Mouse (Mus musculus): Measurements from ENCODE around the gene Ppie. TPM values are rescaled to one million over a fixed set of nuclear protein-coding genes. Genes with fewer than 3 reads are reported as not detected.
"Not testable (repeated sequence)": the region's sequence is repeated elsewhere in the genome, so short reads cannot be mapped to it uniquely, and the experiment has no call there.

The Ppie gene
- polyA plus RNA-seq, 1 experiment from 2014 or later = 126 TPM

DNA sequence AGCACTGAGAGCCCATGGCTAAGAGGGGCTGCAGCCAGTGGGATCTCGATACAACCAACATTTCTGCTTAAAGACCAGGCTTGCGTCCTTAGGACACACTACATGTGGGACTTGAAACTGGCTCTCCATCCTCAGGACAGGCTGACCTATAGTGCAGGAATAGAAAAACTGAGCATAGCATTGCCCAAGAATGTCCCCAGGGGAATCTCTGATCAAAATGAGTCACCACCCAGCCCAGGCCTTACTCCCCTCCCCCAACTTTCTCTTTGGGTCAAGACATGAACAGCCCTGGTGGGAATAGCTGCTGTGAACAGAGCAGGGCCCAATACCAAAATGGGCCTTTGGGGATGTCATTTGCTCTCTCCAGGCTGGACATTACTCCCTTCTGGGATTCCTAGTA is 32.9 kb downstream of the Ppie start:
- 83% methylated on average over 2 of the region's 2 CpGs for WGBS
- Histone ChIP-seq H3K27ac (ENCODE audit: low read depth, low read length) (no peak overlapping the region), H3K9me3 (ENCODE audit: control insufficient read depth, low read length) (no peaks in the 10 kb centered on the region), H3K4me2 (no peak overlapping the region), H3K27me3 (ENCODE audit: control insufficient read depth, insufficient read depth, low read length) (peaks cover 17% of the 10 kb centered on the region), H3K4me3 (ENCODE audit: low read depth, low read length) (no peak overlapping the region), H3K36me3 (ENCODE audit: control insufficient read depth, insufficient read depth, low read length) (no peaks in the 10 kb centered on the region), H3K4me1 (ENCODE audit: control insufficient read depth, insufficient read depth, low read length) (no peaks in the 10 kb centered on the region), H3K9ac (ENCODE audit: low read length) (no peak overlapping the region)
- ATAC-seq (ENCODE audit: low FRiP score) (no peak), DNase-seq (ENCODE audit: low spot score, missing footprints) (peak; percentile 81)

- peaks cover 17% of the 10 kb centered on the region for H3K27me3 ChIP-seq (ENCODE audit: control insufficient read depth, insufficient read depth, low read length)
- not testable (repeated sequence) for H3K4me3 ChIP-seq (ENCODE audit: low read depth, low read length); H3K36me3 ChIP-seq (ENCODE audit: control insufficient read depth, insufficient read depth, low read length); H3K4me2 ChIP-seq; H3K9me3 ChIP-seq (ENCODE audit: control insufficient read depth, low read length); H3K9ac ChIP-seq (ENCODE audit: low read length); H3K4me1 ChIP-seq (ENCODE audit: control insufficient read depth, insufficient read depth, low read length); H3K27ac ChIP-seq (ENCODE audit: low read depth, low read length); ATAC-seq (ENCODE audit: low FRiP score)
- 84% methylated on average over 6 of the region's 7 CpGs for WGBS
- DNase-seq (ENCODE audit: low spot score, missing footprints) = peak; percentile 73
Observed at GRCm38 (mm10) chr4:123105929-123106328, 33.8 kb downstream of the Ppie start.

GRCm38 (mm10) chr4:123105451-123105790 is 34.3 kb downstream of the Ppie start:
- DNase-seq (ENCODE audit: low spot score, missing footprints) (peak; percentile 88), ATAC-seq (ENCODE audit: low FRiP score) (peak; percentile 55; the same call in 1 of the 2 replicates)
- Histone ChIP-seq H3K4me1 (ENCODE audit: control insufficient read depth, insufficient read depth, low read length) (no peaks in the 10 kb centered on the region), H3K4me2 (peak overlapping the region; percentile 38), H3K4me3 (ENCODE audit: low read depth, low read length) (peak overlapping the region; percentile 19), H3K9ac (ENCODE audit: low read length) (no peak overlapping the region), H3K36me3 (ENCODE audit: control insufficient read depth, insufficient read depth, low read length) (no peaks in the 10 kb centered on the region), H3K27ac (ENCODE audit: low read depth, low read length) (no peak overlapping the region), H3K27me3 (ENCODE audit: control insufficient read depth, insufficient read depth, low read length) (peaks cover 17% of the 10 kb centered on the region), H3K9me3 (ENCODE audit: control insufficient read depth, low read length) (no peaks in the 10 kb centered on the region)
- 22% methylated on average over 24 of the region's 24 CpGs for WGBS

GRCm38 (mm10) chr4:123104651-123105450 is 34.9 kb downstream of the Ppie start, which contains the start of gene Bmp8b:
Bmp8b (plus strand) TSS chr4:123105165.
- WGBS = 6% methylated on average over 74 of the region's 75 CpGs
- Histone ChIP-seq H3K27ac (ENCODE audit: low read depth, low read length) (no peak within 1 kb of the TSS), H3K27me3 (ENCODE audit: control insufficient read depth, insufficient read depth, low read length) (peaks cover 17% of the 10 kb centered on the region)

DNA sequence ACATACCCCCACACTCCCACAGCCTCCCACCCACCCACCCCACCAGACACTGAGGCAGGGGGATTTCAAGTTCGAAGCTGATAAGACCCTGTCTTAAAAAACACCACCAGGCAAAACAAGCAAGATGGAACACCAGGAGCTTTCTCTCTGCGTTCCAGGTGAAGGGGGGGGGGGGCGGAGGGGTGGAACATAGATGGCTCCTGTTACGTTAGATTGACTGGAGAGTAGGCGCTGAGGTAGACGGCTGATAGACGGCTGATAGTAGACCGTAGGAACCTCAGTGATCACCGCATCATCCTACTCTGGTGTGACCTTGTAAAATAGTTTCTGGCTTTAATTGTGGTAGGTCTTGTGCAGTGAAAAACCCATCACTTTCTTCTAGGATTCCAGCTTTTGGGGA is 45.9 kb downstream of the Ppie start:
- Histone ChIP-seq H3K27ac (ENCODE audit: low read depth, low read length) (no peak overlapping the region), H3K4me2 (no peak overlapping the region), H3K4me3 (ENCODE audit: low read depth, low read length) (no peak overlapping the region), H3K4me1 (ENCODE audit: control insufficient read depth, insufficient read depth, low read length) (no peaks in the 10 kb centered on the region), H3K27me3 (ENCODE audit: control insufficient read depth, insufficient read depth, low read length) (no peaks in the 10 kb centered on the region), H3K9ac (ENCODE audit: low read length) (no peak overlapping the region), H3K36me3 (ENCODE audit: control insufficient read depth, insufficient read depth, low read length) (no peaks in the 10 kb centered on the region), H3K9me3 (ENCODE audit: control insufficient read depth, low read length) (no peaks in the 10 kb centered on the region)
- ATAC-seq (ENCODE audit: low FRiP score) (no peak), DNase-seq (ENCODE audit: low spot score, missing footprints) (no peak)
- 71% methylated on average over 9 of the region's 9 CpGs for WGBS

More at GRCm38 (mm10) chr4:123104651-123105450, 34.9 kb downstream of the Ppie start, which contains the start of gene Bmp8b:
- no peak within 1 kb of the TSS for H3K9ac ChIP-seq (ENCODE audit: low read length)
- peak; percentile 88 for DNase-seq (ENCODE audit: low spot score, missing footprints)
- H3K36me3 ChIP-seq (ENCODE audit: control insufficient read depth, insufficient read depth, low read length) = no peaks in the 10 kb centered on the region
- no peaks in the 10 kb centered on the region for H3K9me3 ChIP-seq (ENCODE audit: control insufficient read depth, low read length)
- H3K4me2 ChIP-seq = peak within 1 kb of the TSS; percentile 38
- H3K4me3 ChIP-seq (ENCODE audit: low read depth, low read length) = peak within 1 kb of the TSS; percentile 19
- H3K4me1 ChIP-seq (ENCODE audit: control insufficient read depth, insufficient read depth, low read length) = no peaks in the 10 kb centered on the region
- peak; percentile 58; the same call in 1 of the 2 replicates for ATAC-seq (ENCODE audit: low FRiP score)

GRCm38 (mm10) chr4:123093064-123093776 is 46.5 kb downstream of the Ppie start:
- 66% methylated on average over 17 of the region's 17 CpGs for WGBS
- H3K4me2 ChIP-seq = no peak overlapping the region

GRCm38 (mm10) chr4:123092621-123093020 is 47.1 kb downstream of the Ppie start:
- DNase-seq (ENCODE audit: low spot score, missing footprints) (no peak), ATAC-seq (ENCODE audit: low FRiP score) (no peak)
- Histone ChIP-seq H3K36me3 (ENCODE audit: control insufficient read depth, insufficient read depth, low read length) (no peaks in the 10 kb centered on the region), H3K4me2 (no peak overlapping the region), H3K4me3 (ENCODE audit: low read depth, low read length) (no peak overlapping the region), H3K27ac (ENCODE audit: low read depth, low read length) (no peak overlapping the region), H3K9ac (ENCODE audit: low read length) (no peak overlapping the region), H3K4me1 (ENCODE audit: control insufficient read depth, insufficient read depth, low read length) (no peaks in the 10 kb centered on the region), H3K27me3 (ENCODE audit: control insufficient read depth, insufficient read depth, low read length) (no peaks in the 10 kb centered on the region), H3K9me3 (ENCODE audit: control insufficient read depth, low read length) (no peaks in the 10 kb centered on the region)
- 79% methylated on average over 5 of the region's 5 CpGs for WGBS

More at GRCm38 (mm10) chr4:123093064-123093776, 46.5 kb downstream of the Ppie start:
- Histone ChIP-seq H3K9me3 (ENCODE audit: control insufficient read depth, low read length) (no peaks in the 10 kb centered on the region), H3K36me3 (ENCODE audit: control insufficient read depth, insufficient read depth, low read length) (no peaks in the 10 kb centered on the region), H3K27me3 (ENCODE audit: control insufficient read depth, insufficient read depth, low read length) (no peaks in the 10 kb centered on the region), H3K9ac (ENCODE audit: low read length) (no peak overlapping the region), H3K27ac (ENCODE audit: low read depth, low read length) (no peak overlapping the region), H3K4me1 (ENCODE audit: control insufficient read depth, insufficient read depth, low read length) (no peaks in the 10 kb centered on the region), H3K4me3 (ENCODE audit: low read depth, low read length) (no peak overlapping the region)
- DNase-seq (ENCODE audit: low spot score, missing footprints) (no peak), ATAC-seq (ENCODE audit: low FRiP score) (no peak)

DNA sequence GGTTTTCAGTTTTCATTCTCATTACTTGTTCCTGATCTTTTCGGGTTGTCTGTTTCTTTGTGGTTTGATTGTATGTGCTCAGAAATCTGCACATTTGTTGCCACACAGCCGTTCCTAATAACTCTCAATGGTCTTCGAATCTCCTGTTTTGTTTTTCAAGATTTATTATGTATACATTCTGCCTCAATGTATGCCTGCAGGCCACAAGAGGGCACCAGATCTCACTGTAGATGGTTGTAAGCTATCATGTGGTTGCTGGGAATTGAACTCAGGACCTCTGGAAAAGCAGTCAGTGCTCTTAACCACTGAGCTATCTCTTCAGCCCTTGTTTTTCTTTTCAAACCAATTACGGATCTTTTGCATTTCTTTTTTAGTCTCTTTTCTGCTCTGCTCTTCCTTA is 53.4 kb downstream of the Ppie start:
- Histone ChIP-seq H3K9ac (ENCODE audit: low read length) (no peak overlapping the region), H3K36me3 (ENCODE audit: control insufficient read depth, insufficient read depth, low read length) (no peaks in the 10 kb centered on the region), H3K4me3 (ENCODE audit: low read depth, low read length) (no peak overlapping the region), H3K4me1 (ENCODE audit: control insufficient read depth, insufficient read depth, low read length) (peaks cover 4% of the 10 kb centered on the region; the same call in 1 of the 2 replicates), H3K9me3 (ENCODE audit: control insufficient read depth, low read length) (no peaks in the 10 kb centered on the region), H3K27me3 (ENCODE audit: control insufficient read depth, insufficient read depth, low read length) (no peaks in the 10 kb centered on the region), H3K27ac (ENCODE audit: low read depth, low read length) (no peak overlapping the region), H3K4me2 (no peak overlapping the region)
- 88% methylated on average over 4 of the region's 4 CpGs for WGBS
- no peak for DNase-seq (ENCODE audit: low spot score, missing footprints)
- no peak for ATAC-seq (ENCODE audit: low FRiP score)

- H3K9me3 ChIP-seq (ENCODE audit: control insufficient read depth, low read length) = no peaks in the 10 kb centered on the region
- no peak for DNase-seq (ENCODE audit: low spot score, missing footprints)
- no peaks in the 10 kb centered on the region for H3K27me3 ChIP-seq (ENCODE audit: control insufficient read depth, insufficient read depth, low read length)
- no peak overlapping the region for H3K9ac ChIP-seq (ENCODE audit: low read length)
- no peak overlapping the region for H3K4me2 ChIP-seq
- peaks cover 4% of the 10 kb centered on the region; the same call in 1 of the 2 replicates for H3K4me1 ChIP-seq (ENCODE audit: control insufficient read depth, insufficient read depth, low read length)
- H3K27ac ChIP-seq (ENCODE audit: low read depth, low read length) = no peak overlapping the region
- no peaks in the 10 kb centered on the region for H3K36me3 ChIP-seq (ENCODE audit: control insufficient read depth, insufficient read depth, low read length)
- 80% methylated on average over 2 of the region's 2 CpGs for WGBS
- no peak overlapping the region for H3K4me3 ChIP-seq (ENCODE audit: low read depth, low read length)
- no peak for ATAC-seq (ENCODE audit: low FRiP score)
Observed at GRCm38 (mm10) chr4:123085290-123085689, 54.5 kb downstream of the Ppie start.
